Mouse (Mus musculus): ENCODE measurements around the gene Ugt1a1.

The Ugt1a1 gene

GRCm38 (mm10) chr1:88257681-88258080, 45.9 kb downstream of the Ugt1a1 start:
- intact Hi-C loops (cut with DNase I), result no loop called here

- intact Hi-C loops (cut with DNase I), result no loop called here
Measured at GRCm38 (mm10) chr1:88258361-88258760, 46.6 kb downstream of the Ugt1a1 start.

- intact Hi-C loops (cut with DNase I), result no loop called here
Measured at GRCm38 (mm10) chr1:88258881-88259642, 47.3 kb downstream of the Ugt1a1 start.

- intact Hi-C loops (cut with DNase I), result no loop called here
Measured at GRCm38 (mm10) chr1:88259643-88260024, 47.9 kb downstream of the Ugt1a1 start.

GRCm38 (mm10) chr1:88260114-88260513, 48.4 kb downstream of the Ugt1a1 start:
- intact Hi-C loops (cut with DNase I), result no loop called here

- intact Hi-C loops (cut with DNase I), result no loop called here
Measured at GRCm38 (mm10) chr1:88260604-88261377, 49.0 kb downstream of the Ugt1a1 start.

- intact Hi-C loops (cut with DNase I), result no loop called here
Measured at GRCm38 (mm10) chr1:88261706-88262105, 49.9 kb downstream of the Ugt1a1 start.

- intact Hi-C loops (cut with DNase I), result no loop called here
Measured at GRCm38 (mm10) chr1:88262255-88262654, 50.5 kb downstream of the Ugt1a1 start.

GRCm38 (mm10) chr1:88262961-88263360, 51.2 kb downstream of the Ugt1a1 start:
- intact Hi-C loops (cut with DNase I), result no loop called here

- intact Hi-C loops (cut with DNase I), result no loop called here
Measured at GRCm38 (mm10) chr1:88263778-88264177, 52.0 kb downstream of the Ugt1a1 start.

GRCm38 (mm10) chr1:88264237-88264868, 52.6 kb downstream of the Ugt1a1 start:
- intact Hi-C loops (cut with DNase I), result no loop called here

GRCm38 (mm10) chr1:88264869-88265240, 53.1 kb downstream of the Ugt1a1 start:
- intact Hi-C loops (cut with DNase I), result no loop called here

GRCm38 (mm10) chr1:88266123-88266522, 54.4 kb downstream of the Ugt1a1 start:
- intact Hi-C loops (cut with DNase I), result no loop called here

GRCm38 (mm10) chr1:88267489-88267888, 55.7 kb downstream of the Ugt1a1 start:
- intact Hi-C loops (cut with DNase I), result no loop called here

GRCm38 (mm10) chr1:88268070-88268469, 56.3 kb downstream of the Ugt1a1 start:
- intact Hi-C loops (cut with DNase I), result no loop called here

All from adrenal gland (tissue).